Mouse (Mus musculus): ENCODE results near the gene Orc5.
"Not testable (repeated sequence)": the region's sequence is repeated elsewhere in the genome, so short reads cannot be mapped to it uniquely, and the experiment has no call there.

The Orc5 gene

GRCm38 (mm10) chr5:22536695-22537094 is 13.5 kb downstream of the Orc5 start:
- no peak for DNase-seq (ENCODE audit: low read depth)

GRCm38 (mm10) chr5:22532571-22532970 is 17.7 kb downstream of the Orc5 start:
- no peak for DNase-seq (ENCODE audit: low read depth)

GRCm38 (mm10) chr5:22522612-22523011 is 27.6 kb downstream of the Orc5 start:
- no peak for DNase-seq (ENCODE audit: low read depth)

DNA sequence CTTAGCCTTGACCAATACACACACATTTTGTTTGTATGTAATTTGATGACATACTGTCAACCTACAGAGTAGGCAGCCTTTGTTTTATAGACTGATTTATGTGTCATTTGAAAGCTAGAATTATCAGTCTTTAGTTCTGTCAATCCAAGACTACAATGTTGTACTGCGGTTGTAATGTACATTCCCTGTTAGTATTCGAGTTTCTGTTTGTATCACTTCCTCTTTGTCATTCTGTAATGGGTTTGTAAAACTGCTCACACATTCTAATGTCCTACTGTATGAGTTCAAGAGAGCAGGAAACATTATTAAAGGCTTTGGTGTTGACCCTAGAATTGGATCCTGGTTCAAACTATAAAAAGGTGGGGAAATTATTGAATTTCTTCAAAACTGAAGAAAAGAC is 30.5 kb downstream of the Orc5 start:
- DNase-seq (ENCODE audit: low read depth), result no peak

- DNase-seq (ENCODE audit: low read depth), result not testable (repeated sequence)
Measured at GRCm38 (mm10) chr5:22515745-22516144, 34.5 kb downstream of the Orc5 start.

DNA sequence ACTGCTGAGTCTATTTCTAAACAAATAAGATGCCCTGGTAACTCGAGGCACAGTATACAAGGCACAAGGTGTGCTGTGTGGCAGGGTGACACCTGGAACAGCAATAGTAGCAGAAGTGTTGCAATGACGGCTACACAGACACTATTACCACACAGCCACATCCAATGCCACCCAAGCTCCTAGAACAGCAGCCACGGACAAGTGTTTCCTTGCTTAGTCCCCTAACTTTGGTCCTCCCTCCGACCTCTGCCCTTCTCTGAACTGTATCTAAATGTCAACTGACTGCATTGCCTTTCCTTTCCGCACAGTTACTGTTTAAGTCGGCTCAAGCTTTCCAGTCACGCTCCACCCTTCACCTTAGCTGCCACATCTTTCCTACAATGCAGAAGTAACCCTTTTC is 36.0 kb downstream of the Orc5 start:
- not testable (repeated sequence) for DNase-seq (ENCODE audit: low read depth)

- DNase-seq (ENCODE audit: low read depth), result not testable (repeated sequence)
Measured at GRCm38 (mm10) chr5:22512579-22512978, 37.6 kb downstream of the Orc5 start.

DNA sequence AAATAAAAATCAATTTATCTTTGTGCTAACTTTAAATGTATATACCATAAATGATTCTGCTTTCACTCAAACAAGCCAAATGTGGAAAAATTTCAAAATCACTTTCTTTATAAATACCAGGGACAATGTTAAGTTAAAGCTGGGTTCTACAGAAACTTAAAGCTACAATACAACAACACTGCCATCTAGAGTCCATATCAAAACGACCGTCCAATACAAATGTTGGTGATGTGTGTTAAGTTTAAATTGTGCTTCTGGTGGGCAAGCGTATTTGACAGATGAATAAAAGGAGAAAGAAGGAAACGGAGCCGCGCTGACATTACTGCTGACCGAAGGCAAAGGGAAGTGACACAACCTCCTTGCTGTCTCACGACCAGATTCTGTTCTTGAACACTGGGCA is 38.4 kb downstream of the Orc5 start:
- DNase-seq (ENCODE audit: low read depth), result no peak

DNA sequence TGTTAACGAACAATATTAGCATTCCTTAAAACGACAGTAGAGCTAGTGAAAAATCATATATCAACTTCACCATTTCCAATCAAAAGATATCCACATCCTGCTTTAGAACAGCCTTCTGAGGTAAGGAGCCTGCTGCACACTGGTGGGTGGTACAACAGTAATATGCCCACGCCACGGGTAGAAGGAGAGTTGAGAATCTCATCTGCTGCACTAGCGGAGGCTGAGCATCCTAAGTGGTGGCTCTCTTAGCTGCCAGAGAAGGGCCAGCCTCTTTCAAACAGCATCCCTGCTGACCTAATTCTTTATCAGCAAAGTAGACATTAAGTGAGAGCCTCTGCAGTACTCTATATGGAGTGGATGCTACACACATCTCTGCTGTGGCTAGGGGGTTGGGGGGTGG is 41.7 kb downstream of the Orc5 start:
- DNase-seq (ENCODE audit: low read depth), result no peak

- DNase-seq (ENCODE audit: low read depth), result no peak
Measured at GRCm38 (mm10) chr5:22499437-22499836, 50.8 kb downstream of the Orc5 start.

GRCm38 (mm10) chr5:22491088-22491487 is 59.1 kb downstream of the Orc5 start:
- DNase-seq (ENCODE audit: low read depth), result no peak

DNA sequence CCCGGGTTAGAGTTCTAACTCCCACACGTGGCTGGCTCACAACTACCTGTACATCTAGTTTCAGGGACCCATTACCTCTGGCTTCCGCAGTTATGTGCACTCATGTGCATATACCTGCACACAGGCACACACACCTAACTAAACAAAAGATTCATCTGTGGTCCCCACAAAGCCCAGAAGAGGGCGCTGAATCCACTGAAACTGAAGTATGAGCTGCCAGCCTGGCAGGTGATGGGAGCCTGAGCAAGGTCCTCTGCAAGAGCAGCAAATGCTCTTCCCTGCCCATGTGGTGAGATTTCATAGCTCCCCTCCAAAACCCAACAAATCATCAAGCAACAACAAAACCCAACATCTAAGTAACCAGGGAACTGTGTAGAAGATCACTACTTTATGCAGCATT is 61.1 kb downstream of the Orc5 start:
- DNase-seq (ENCODE audit: low read depth), result no peak

GRCm38 (mm10) chr5:22486601-22487206 is 63.5 kb downstream of the Orc5 start:
- no peak for DNase-seq (ENCODE audit: low read depth)

DNA sequence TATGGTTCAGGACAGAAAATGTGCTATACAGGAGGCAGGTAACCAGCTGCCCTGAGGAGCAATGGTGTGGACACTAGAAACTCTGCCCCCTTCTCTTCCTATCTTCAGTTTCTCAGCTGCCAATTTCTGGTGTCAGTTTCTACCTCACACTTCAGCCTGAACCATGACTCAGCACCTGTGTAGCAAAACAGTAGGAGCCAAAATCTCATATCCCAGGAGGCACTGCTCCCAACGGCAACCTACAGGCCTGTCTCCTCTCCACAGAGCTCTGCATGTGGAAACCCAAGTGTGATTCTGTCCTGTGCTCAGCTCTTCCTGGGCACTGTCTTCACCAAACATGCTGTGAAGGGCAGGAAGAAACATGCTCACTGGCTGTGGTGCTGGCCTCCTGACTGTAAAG is 64.5 kb downstream of the Orc5 start:
- no peak for DNase-seq (ENCODE audit: low read depth)

DNA sequence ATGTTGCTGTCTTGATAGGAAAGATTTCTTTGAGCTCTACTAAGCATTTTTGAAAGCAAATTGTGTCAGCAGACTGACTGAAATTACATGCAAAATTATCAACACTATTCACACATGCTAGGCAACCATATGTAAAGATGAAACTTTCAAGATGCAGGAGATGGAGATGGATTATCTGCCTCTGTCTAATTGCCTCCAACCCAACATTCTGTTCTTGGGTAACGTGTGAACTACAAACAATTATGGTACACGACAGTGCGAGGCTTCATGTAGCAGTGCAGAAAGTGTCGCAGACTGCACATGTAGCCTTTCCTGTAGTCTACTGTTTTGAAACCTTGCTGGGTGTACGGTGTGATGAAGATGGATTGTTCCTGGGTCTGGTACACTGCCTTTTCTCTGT is 67.7 kb downstream of the Orc5 start:
- no peak for DNase-seq (ENCODE audit: low read depth)

GRCm38 (mm10) chr5:22472445-22472844 is 77.8 kb downstream of the Orc5 start:
- not testable (repeated sequence) for DNase-seq (ENCODE audit: low read depth)

DNA sequence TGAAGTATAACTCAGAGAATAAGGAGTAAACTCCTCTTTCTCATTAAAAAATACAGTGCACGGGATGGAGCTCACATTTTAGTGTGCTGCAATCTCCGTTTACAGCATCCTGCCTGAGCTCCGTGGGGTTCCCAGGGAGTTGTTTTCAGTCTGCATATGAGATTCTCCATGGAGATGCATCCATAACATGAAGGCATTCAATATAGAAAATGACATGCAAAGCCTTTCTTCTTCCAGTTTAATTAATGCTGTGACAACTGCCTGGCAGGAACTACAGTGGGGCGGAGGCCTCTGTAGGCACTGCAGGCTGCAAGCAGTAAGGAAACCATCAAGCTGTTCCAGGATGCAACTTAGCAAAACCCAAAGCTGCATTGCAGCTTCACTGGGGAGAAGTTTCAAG is 79.0 kb downstream of the Orc5 start:
- no peak for DNase-seq (ENCODE audit: low read depth)

GRCm38 (mm10) chr5:22452871-22453661 is 97.2 kb downstream of the Orc5 start:
- DNase-seq (ENCODE audit: low read depth), result no peak

GRCm38 (mm10) chr5:22452452-22452851 is 97.8 kb downstream of the Orc5 start:
- no peak for DNase-seq (ENCODE audit: low read depth)

DNA sequence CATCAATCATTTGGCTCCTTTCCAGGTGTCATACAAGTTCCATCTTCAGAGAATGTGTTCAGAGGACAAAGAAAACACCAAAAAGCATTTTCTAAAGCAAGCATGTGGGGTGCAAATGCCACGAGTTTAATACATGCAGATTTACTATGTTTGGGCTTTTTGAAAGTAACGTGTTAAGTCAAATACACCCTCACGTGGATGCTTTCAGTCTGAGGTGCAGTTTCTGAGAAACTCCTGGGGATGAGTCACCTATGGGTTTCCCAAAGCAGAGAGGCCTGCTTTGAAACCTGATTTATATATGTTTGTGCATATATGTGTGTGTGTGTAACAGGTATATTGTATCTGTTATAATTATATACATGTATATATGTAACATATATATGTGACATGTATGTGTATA is 98.5 kb downstream of the Orc5 start:
- no peak for DNase-seq (ENCODE audit: low read depth)

DNA sequence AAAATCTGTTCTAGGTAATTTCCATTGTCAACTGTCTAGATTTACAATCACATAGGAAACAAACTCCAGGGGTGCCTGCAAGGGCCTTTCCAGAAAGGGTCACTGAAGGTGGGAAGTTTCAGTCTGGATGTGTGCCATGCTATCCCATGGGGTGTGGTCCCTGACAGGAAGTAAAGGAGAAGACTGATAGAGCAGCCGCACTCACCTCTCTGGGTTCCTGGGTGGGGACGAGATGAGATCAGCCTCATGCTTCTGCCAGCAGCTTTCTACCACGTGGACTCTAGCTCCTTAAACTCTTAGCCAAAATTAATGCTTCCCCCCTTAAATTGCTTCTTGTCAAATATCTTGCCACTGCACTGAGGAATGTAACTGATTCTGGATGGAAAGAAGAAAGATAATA is 100.7 kb downstream of the Orc5 start:
- DNase-seq (ENCODE audit: low read depth), result no peak

All from fibroblast of lung, adult 2 months (primary cell).